Mouse (Mus musculus) CH12.LX (cell line): ENCODE measurements around the gene Sar1b. TPM values are rescaled to one million over a fixed set of nuclear protein-coding genes. Genes with fewer than 3 reads are reported as not detected.

ENCODE experiments used
- DNase-seq: peaks from one replicate; pipeline ENCODE4 v3.0.0-alpha.2; 2013; ENCODE audit errors: extremely low read depth
- H3K27ac ChIP-seq: 2 replicates; pipeline ENCODE4 v1.5.1; 2012; ENCODE audit warnings: low read depth, mild to moderate bottlenecking, control low read depth, moderate library complexity; ENCODE audit not compliant: insufficient read depth
- H3K27me3 ChIP-seq: replicated peaks from 2 replicates; pipeline ENCODE3; 2012; ENCODE audit warnings: inconsistent platforms
- H3K36me3 ChIP-seq, 2 experiments: replicated peaks in 1 of 2; 2 replicates each; pipeline versions ENCODE3 to v1.6.1; 2012; ENCODE audit warnings: inconsistent platforms in 1 of 2, low read length in 1 of 2, mild to moderate bottlenecking in 1 of 2, mixed read lengths in 1 of 2, moderate library complexity in 1 of 2; ENCODE audit not compliant: control insufficient read depth in 1 of 2, insufficient read depth in 1 of 2
- H3K4me1 ChIP-seq, 2 experiments: 2 replicates each; pipeline ENCODE4 v1.6.1; 2012; ENCODE audit warnings: inconsistent platforms in 1 of 2, moderate library complexity in 1 of 2; ENCODE audit not compliant: insufficient read depth in 2 of 2, control insufficient read depth in 1 of 2
- H3K4me2 ChIP-seq: 2 replicates; pipeline ENCODE4 v1.6.1; 2012; ENCODE audit warnings: low read depth, mild to moderate bottlenecking, control low read depth; ENCODE audit not compliant: poor library complexity, insufficient read depth, severe bottlenecking
- H3K4me3 ChIP-seq, 3 experiments: fragments of 150-350 bp in 1 of 3; sonication (generic) in 1 of 3; replicated peaks in 1 of 3; 2 replicates each; pipeline versions ENCODE3 to v1.5.1; 2011 to 2012; ENCODE audit warnings: low read depth in 2 of 3, low read length in 2 of 3, mild to moderate bottlenecking in 2 of 3, moderate library complexity in 2 of 3, control low read depth in 1 of 3, improper control_type of control experiment in 1 of 3, inconsistent platforms in 1 of 3, mixed read lengths in 1 of 3; ENCODE audit not compliant: poor library complexity in 1 of 3
- H3K79me2 ChIP-seq: replicated peaks from 2 replicates; pipeline ENCODE4 v1.6.1; 2012; ENCODE audit warnings: mild to moderate bottlenecking, moderate library complexity; ENCODE audit not compliant: control insufficient read depth, poor library complexity, insufficient read depth, severe bottlenecking; ENCODE audit errors: extremely low read depth
- H3K9ac ChIP-seq: 2 replicates; pipeline ENCODE4 v1.6.1; 2012; ENCODE audit warnings: low read depth, mild to moderate bottlenecking, control low read depth, moderate library complexity; ENCODE audit not compliant: insufficient read depth
- H3K9me3 ChIP-seq: replicated peaks from 2 replicates; pipeline ENCODE3; 2012; ENCODE audit warnings: low read length, inconsistent platforms, mixed read lengths
- BHLHE40 ChIP-seq: IDR thresholded peaks from 2 replicates; pipeline ENCODE4 v1.6.1; 2011; ENCODE audit warnings: mild to moderate bottlenecking, low read depth, low read length, improper control_type of control experiment
- CHD1 ChIP-seq: IDR thresholded peaks from 2 replicates; pipeline ENCODE4 v1.6.1; 2012; ENCODE audit warnings: low read depth, low read length, improper control_type of control experiment, inconsistent platforms
- CHD2 ChIP-seq: IDR thresholded peaks from 2 replicates; pipeline ENCODE4 v1.6.1; 2011; ENCODE audit warnings: low read length, improper control_type of control experiment
- CTCF ChIP-seq, 2 experiments: IDR thresholded peaks in 1 of 2; conservative IDR thresholded peaks in 1 of 2; 2 replicates each; pipeline ENCODE4 v1.5.1; 2011 to 2012; ENCODE audit warnings: low read depth in 2 of 2, low read length in 2 of 2, improper control_type of control experiment in 1 of 2, inconsistent platforms in 1 of 2, mild to moderate bottlenecking in 1 of 2, moderate library complexity in 1 of 2
- E2F4 ChIP-seq: IDR thresholded peaks from 2 replicates; pipeline ENCODE4 v1.6.1; 2011; ENCODE audit warnings: low read depth, low read length, improper control_type of control experiment; ENCODE audit not compliant: insufficient replicate concordance
- ELF1 ChIP-seq: IDR thresholded peaks from 2 replicates; pipeline ENCODE4 v1.6.1; 2014; ENCODE audit warnings: low read depth, mild to moderate bottlenecking, inconsistent platforms, low read length, improper control_type of control experiment
- EP300 ChIP-seq: IDR thresholded peaks from 2 replicates; pipeline ENCODE4 v1.6.1; 2011; ENCODE audit warnings: low read length, improper control_type of control experiment
- GABPA ChIP-seq: IDR thresholded peaks from 2 replicates; pipeline ENCODE4 v1.6.1; 2012; ENCODE audit warnings: low read depth, low read length, improper control_type of control experiment, inconsistent platforms; ENCODE audit not compliant: insufficient replicate concordance
- HCFC1 ChIP-seq: IDR thresholded peaks from 2 replicates; pipeline ENCODE4 v1.6.1; 2012; ENCODE audit warnings: low read depth, mild to moderate bottlenecking, inconsistent platforms, low read length, improper control_type of control experiment
- JUN ChIP-seq: IDR thresholded peaks from 2 replicates; pipeline ENCODE4 v1.6.1; 2011; ENCODE audit warnings: low read depth, mild to moderate bottlenecking, low read length, improper control_type of control experiment, moderate library complexity; ENCODE audit not compliant: insufficient read depth
- JUND ChIP-seq: conservative IDR thresholded peaks from 2 replicates; pipeline ENCODE4 v1.6.1; 2011; ENCODE audit warnings: low read depth, low read length, improper control_type of control experiment
- MAFK ChIP-seq: IDR thresholded peaks from 2 replicates; pipeline ENCODE4 v1.6.1; 2011; ENCODE audit warnings: low read length, improper control_type of control experiment; ENCODE audit not compliant: insufficient replicate concordance
- MAX ChIP-seq: IDR thresholded peaks from 2 replicates; pipeline ENCODE4 v1.6.1; 2011; ENCODE audit warnings: low read length, improper control_type of control experiment
- MAZ ChIP-seq: IDR thresholded peaks from 2 replicates; pipeline ENCODE4 v1.6.1; 2012; ENCODE audit warnings: low read depth, mild to moderate bottlenecking, inconsistent platforms, low read length, improper control_type of control experiment, moderate library complexity
- MXI1 ChIP-seq: IDR thresholded peaks from 2 replicates; pipeline ENCODE4 v1.6.1; 2011; ENCODE audit warnings: mild to moderate bottlenecking, low read depth, low read length, improper control_type of control experiment
- MYC ChIP-seq: IDR thresholded peaks from 2 replicates; pipeline ENCODE4 v1.6.1; 2011; ENCODE audit warnings: low read depth, mild to moderate bottlenecking, improper control_type of control experiment, low read length
- NRF1 ChIP-seq: IDR thresholded peaks from 2 replicates; pipeline ENCODE4 v1.6.1; 2014; ENCODE audit warnings: low read depth, mild to moderate bottlenecking, inconsistent platforms, low read length, improper control_type of control experiment, moderate library complexity
- PAX5 ChIP-seq: IDR thresholded peaks from 2 replicates; pipeline ENCODE4 v1.6.1; 2012; ENCODE audit warnings: low read length, inconsistent platforms, mixed read lengths
- POLR2A ChIP-seq: IDR thresholded peaks from 2 replicates; pipeline ENCODE4 v1.6.1; 2011; ENCODE audit warnings: low read depth, mild to moderate bottlenecking, improper control_type of control experiment, low read length
- POLR2AphosphoS2 ChIP-seq: IDR thresholded peaks from 2 replicates; pipeline ENCODE4 v1.6.1; 2011; ENCODE audit warnings: low read depth, low read length, improper control_type of control experiment
- RAD21 ChIP-seq: IDR thresholded peaks from 2 replicates; pipeline ENCODE4 v1.6.1; 2011; ENCODE audit warnings: low read depth, mild to moderate bottlenecking, low read length, improper control_type of control experiment, moderate library complexity
- SIN3A ChIP-seq: IDR thresholded peaks from 2 replicates; pipeline ENCODE4 v1.6.1; 2012; ENCODE audit warnings: low read length, improper control_type of control experiment, inconsistent platforms
- SMC3 ChIP-seq: IDR thresholded peaks from 2 replicates; pipeline ENCODE4 v1.6.1; 2011; ENCODE audit warnings: low read depth, low read length, improper control_type of control experiment
- TBP ChIP-seq: conservative IDR thresholded peaks from 2 replicates; pipeline ENCODE4 v1.6.1; 2011; ENCODE audit warnings: low read depth, low read length, improper control_type of control experiment
- TCF12 ChIP-seq: IDR thresholded peaks from 2 replicates; pipeline ENCODE4 v1.6.1; 2014; ENCODE audit warnings: low read depth, mild to moderate bottlenecking, inconsistent platforms, low read length, improper control_type of control experiment
- UBTF ChIP-seq: IDR thresholded peaks from 2 replicates; pipeline ENCODE4 v1.6.1; 2012; ENCODE audit warnings: low read depth, mild to moderate bottlenecking, inconsistent platforms, low read length, improper control_type of control experiment, moderate library complexity
- USF1 ChIP-seq: IDR thresholded peaks from 2 replicates; pipeline ENCODE4 v1.6.1; 2014; ENCODE audit warnings: low read depth, mild to moderate bottlenecking, inconsistent platforms, low read length, improper control_type of control experiment
- ZKSCAN1 ChIP-seq: IDR thresholded peaks from 2 replicates; pipeline ENCODE4 v1.6.1; 2012; ENCODE audit warnings: low read depth, inconsistent platforms, low read length, improper control_type of control experiment, borderline replicate concordance
- ZMIZ1 ChIP-seq: IDR thresholded peaks from 2 replicates; pipeline ENCODE4 v1.6.1; 2012; ENCODE audit warnings: low read depth, mild to moderate bottlenecking, inconsistent platforms, low read length, improper control_type of control experiment
- dilution Hi-C: fragments of 300-500 bp; cut with MboI; formaldehyde crosslinking; loops from 2 replicates; pipeline ENCODE4 v1.14.3; 2020; ENCODE audit warnings: low sequenced_read_pairs; ENCODE audit not compliant: extremely low pct_unique_long_range_greater_than_20kb, extremely low pct_ligation_motif_present
- in situ Hi-C: fragments of 300-500 bp; cut with MboI; formaldehyde crosslinking; loops from 3 replicates; pipeline ENCODE4 v1.14.3; 2019; ENCODE audit warnings: low sequenced_read_pairs, low pct_ligation_motif_present, low pct_unique_long_range_greater_than_20kb, mixed read lengths
- polyA plus RNA-seq: library from polyadenylated mRNA; unstranded; fragments of >175 nt; gene quantifications from 2 replicates; pipeline ENCODE4 v1.2.1, GENCODE M21; 2012; ENCODE audit warnings: low read depth; ENCODE audit not compliant: insufficient read length
- total RNA-seq, 2 experiments: library from RNA; depleted of rRNA; stranded (reverse); fragments of 300-350 nt in 1 of 2; fragments of >200 nt in 1 of 2; gene quantifications; 2 replicates each; pipeline ENCODE4 v1.2.3; 2012 to 2014

Gene Sar1b
- total and polyA plus RNA-seq, 3 experiments, result 79.3 to 258 (median 171) TPM

DNA sequence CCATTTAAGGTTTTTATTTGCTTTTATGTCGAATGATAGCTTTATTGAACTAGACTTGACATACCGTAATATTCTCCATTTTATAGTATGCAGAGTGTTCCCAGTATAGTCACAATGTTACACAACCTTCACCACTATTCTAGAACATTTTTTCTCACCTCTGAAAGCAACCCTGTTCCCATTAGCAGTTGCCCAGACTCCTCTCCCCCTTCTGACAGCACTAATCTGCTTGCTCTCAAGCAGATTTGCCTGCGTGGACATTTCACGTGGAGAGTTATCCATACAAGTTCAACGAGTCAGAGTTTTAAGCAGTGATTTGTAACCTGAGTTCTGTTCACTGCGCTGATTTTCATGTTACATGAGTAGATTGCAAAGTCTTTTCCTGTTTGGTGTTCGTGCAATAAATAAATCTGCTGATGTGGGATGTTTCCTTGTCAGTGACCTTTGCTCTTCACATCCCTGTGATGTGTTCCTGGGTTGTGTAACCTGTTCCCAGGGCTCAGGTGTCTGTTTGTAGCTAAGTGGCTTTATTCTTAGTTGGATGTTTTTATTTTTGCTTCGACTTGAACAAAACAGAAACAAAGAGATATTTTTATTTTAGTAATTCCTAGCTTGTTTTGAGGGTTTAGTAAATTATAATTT, 4.2 kb downstream of the Sar1b start:
- no peak for TF ChIP-seq BHLHE40
- no peak for TF ChIP-seq CHD2
- no peak for TF ChIP-seq POLR2AphosphoS2
- TF ChIP-seq USF1, result no peak
- TF ChIP-seq MXI1, result no peak
- no peak for TF ChIP-seq GABPA
- TF ChIP-seq MAFK, result no peak
- TF ChIP-seq PAX5, result no peak
- TF ChIP-seq MAZ, result no peak
- TF ChIP-seq JUN, result no peak
- no peak for TF ChIP-seq NRF1
- no peak for TF ChIP-seq UBTF
- no peak for TF ChIP-seq MYC
- TF ChIP-seq TCF12, result no peak
- no peak for TF ChIP-seq EP300
- no peak for TF ChIP-seq MAX
- TF ChIP-seq ELF1, result no peak
- no peak for TF ChIP-seq CTCF (conservative IDR thresholded peaks at IDR 0.05 in 1 of 2, IDR thresholded peaks at IDR 0.05 in 1 of 2; ENCODE audit: low read depth in 2 of 2, low read length in 2 of 2)
- no peak for TF ChIP-seq RAD21
- no peak for TF ChIP-seq SMC3
- dilution Hi-C loops, result no loop called here
- H3K36me3 ChIP-seq, result peaks cover 5 to 55% of the 10 kb centered on the region in 2 experiments
- peaks cover 10 to 36% of the 10 kb centered on the region in 2 experiments for H3K4me1 ChIP-seq
- H3K4me3 ChIP-seq, result no peak overlapping the region
- H3K4me2 ChIP-seq, result no peak overlapping the region
- peaks cover 5% of the 10 kb centered on the region for H3K9me3 ChIP-seq
- no peak overlapping the region for H3K9ac ChIP-seq
- in situ Hi-C loops, result no loop called here
- no peak overlapping the region for H3K27ac ChIP-seq
- no peaks in the 10 kb centered on the region for H3K27me3 ChIP-seq
- peaks cover 78% of the 10 kb centered on the region for H3K79me2 ChIP-seq
- no peak for DNase-seq

DNA sequence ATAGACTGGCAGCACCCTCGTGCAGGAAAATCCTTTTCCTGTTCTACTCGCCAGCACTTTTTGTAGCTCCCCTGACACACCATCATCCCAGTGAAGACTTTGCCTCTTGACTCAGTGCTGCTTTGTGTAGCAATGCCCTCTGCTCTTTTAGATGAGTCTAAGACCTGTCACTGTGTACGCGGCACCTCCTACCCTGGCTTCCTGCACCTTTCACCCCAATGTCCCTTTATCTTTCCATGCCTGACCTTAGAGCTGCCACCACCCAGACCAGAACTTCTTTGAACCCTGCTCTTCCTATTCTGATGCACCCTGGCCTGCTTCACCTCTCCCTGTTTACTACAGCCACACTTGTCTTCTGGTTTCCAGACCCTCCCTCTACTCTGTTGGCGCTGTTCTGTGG, 4.8 kb downstream of the Sar1b start:
- Histone ChIP-seq H3K4me2 (no peak overlapping the region), H3K4me1 (peaks cover 10 to 31% of the 10 kb centered on the region in 2 experiments), H3K36me3 (peaks cover 5 to 61% of the 10 kb centered on the region in 2 experiments), H3K27ac (no peak overlapping the region), H3K9ac (no peak overlapping the region), H3K4me3 (no peak overlapping the region), H3K9me3 (peaks cover 8% of the 10 kb centered on the region), H3K27me3 (no peaks in the 10 kb centered on the region), H3K79me2 (peaks cover 83% of the 10 kb centered on the region)
- no peak for DNase-seq
- in situ Hi-C loops (no loop called here), dilution Hi-C loops (no loop called here)
- TF ChIP-seq ZMIZ1 (no peak), MAZ (no peak), BHLHE40 (no peak), CHD1 (no peak), UBTF (no peak), CHD2 (no peak), PAX5 (no peak), ZKSCAN1 (no peak), MXI1 (no peak), SIN3A (no peak), EP300 (no peak), TBP (no peak), JUN (no peak), POLR2A (no peak), HCFC1 (no peak), JUND (no peak), E2F4 (no peak), ELF1 (no peak)
